Mouse (Mus musculus): ENCODE data around the gene Schip1. TPM values are rescaled to one million over a fixed set of nuclear protein-coding genes. Genes with fewer than 3 reads are reported as not detected.
A peak's percentile ranks its signal among the peaks of the same experiment; 100 is the strongest.

The Schip1 gene
- polyA plus RNA-seq, 1 experiment from 2014 or later, result 108 TPM

DNA sequence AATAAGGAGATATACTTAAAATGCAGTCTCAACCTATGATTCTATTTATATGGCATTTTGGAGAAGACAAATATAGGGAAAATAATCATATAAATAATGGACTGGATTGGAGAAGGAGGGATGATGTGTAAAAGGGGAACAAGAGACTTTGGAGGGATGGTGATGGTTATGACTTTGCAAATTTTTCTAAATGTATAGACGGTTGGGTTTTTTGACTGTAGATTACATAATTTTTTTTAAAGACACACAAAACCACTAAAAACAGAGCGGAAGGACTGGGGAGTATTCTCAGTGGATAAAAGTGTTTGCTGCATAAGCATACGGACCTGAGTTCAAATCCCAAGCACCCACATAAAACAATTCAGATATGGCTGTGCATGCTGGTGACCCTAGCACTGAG is 156.8 kb downstream of the Schip1 start:
- Histone ChIP-seq H3K4me3 (no peak overlapping the region), H3K4me1 (no peaks in the 10 kb centered on the region), H3K9ac (replicated peaks) (no peak overlapping the region), H3K36me3 (no peaks in the 10 kb centered on the region), H3K4me2 (replicated peaks) (no peak overlapping the region), H3K27me3 (no peaks in the 10 kb centered on the region), H3K9me3 (no peaks in the 10 kb centered on the region), H3K27ac (replicated peaks) (no peak overlapping the region)
- WGBS, result 94% methylated on average over 3 of the region's 3 CpGs
- no peak for ATAC-seq (ENCODE audit: low FRiP score, low read depth)

- Histone ChIP-seq H3K36me3 (no peaks in the 10 kb centered on the region), H3K27ac (replicated peaks) (no peak overlapping the region), H3K4me1 (no peaks in the 10 kb centered on the region), H3K9ac (replicated peaks) (no peak overlapping the region), H3K4me3 (no peak overlapping the region), H3K9me3 (no peaks in the 10 kb centered on the region), H3K4me2 (replicated peaks) (no peak overlapping the region), H3K27me3 (no peaks in the 10 kb centered on the region)
- no peak for ATAC-seq (ENCODE audit: low FRiP score, low read depth)
- WGBS, result 87% methylated on average over 2 of the region's 2 CpGs
Observed at GRCm38 (mm10) chr3:68239887-68240286, 175.3 kb downstream of the Schip1 start.

DNA sequence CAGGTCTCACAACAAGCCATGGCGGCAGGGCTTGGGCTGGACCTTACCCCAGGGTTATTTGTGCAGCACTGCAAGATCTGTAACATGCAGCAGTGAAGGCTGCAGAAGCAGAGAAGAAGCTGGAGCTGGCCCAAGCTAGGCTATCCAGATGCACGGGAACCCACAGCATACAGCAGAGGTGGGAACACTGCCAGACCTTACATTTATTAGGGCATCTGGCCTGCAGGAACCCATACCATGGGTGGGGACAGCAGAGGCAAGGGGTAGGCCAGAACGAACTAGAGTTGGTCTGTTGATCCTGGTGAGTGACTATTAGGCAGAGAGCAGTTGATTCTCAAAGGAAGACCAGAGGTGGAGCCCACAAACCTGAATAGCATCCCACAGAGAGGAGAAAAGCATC is 178.6 kb downstream of the Schip1 start:
- Histone ChIP-seq H3K4me1 (no peaks in the 10 kb centered on the region), H3K27ac (replicated peaks) (no peak overlapping the region), H3K36me3 (no peaks in the 10 kb centered on the region), H3K4me3 (no peak overlapping the region), H3K9me3 (no peaks in the 10 kb centered on the region), H3K27me3 (no peaks in the 10 kb centered on the region), H3K4me2 (replicated peaks) (no peak overlapping the region), H3K9ac (replicated peaks) (no peak overlapping the region)
- 71% methylated on average over 3 of the region's 3 CpGs for WGBS
- ATAC-seq (ENCODE audit: low FRiP score, low read depth), result no peak

- Histone ChIP-seq H3K9me3 (no peaks in the 10 kb centered on the region), H3K36me3 (no peaks in the 10 kb centered on the region), H3K4me1 (no peaks in the 10 kb centered on the region), H3K4me2 (replicated peaks) (no peak overlapping the region), H3K4me3 (no peak overlapping the region), H3K9ac (replicated peaks) (no peak overlapping the region), H3K27me3 (no peaks in the 10 kb centered on the region), H3K27ac (replicated peaks) (no peak overlapping the region)
- no peak for ATAC-seq (ENCODE audit: low FRiP score, low read depth)
- WGBS, result 90% methylated on average over 4 of the region's 4 CpGs
Observed at GRCm38 (mm10) chr3:68246154-68246553, 181.6 kb downstream of the Schip1 start.

DNA sequence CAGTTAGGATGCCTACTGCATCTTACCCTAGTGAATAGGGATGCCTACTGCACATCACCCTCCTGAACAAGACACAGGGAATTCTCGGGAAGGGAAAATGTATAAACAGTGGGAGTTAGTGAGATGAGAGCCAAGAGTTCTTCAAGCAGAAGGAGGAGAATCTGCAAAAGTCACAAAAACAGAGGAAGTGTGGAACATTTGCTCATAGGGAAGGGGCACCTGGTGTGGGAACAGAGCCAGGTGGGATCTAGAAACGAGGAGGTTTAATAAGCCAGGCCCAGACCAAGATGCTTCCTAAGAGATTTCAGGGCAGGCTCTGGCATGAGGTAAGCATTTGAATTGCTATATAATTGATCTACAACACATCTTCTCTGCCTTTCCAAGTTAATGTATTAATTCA is 186.0 kb downstream of the Schip1 start:
- Histone ChIP-seq H3K36me3 (no peaks in the 10 kb centered on the region), H3K27me3 (no peaks in the 10 kb centered on the region)

DNA sequence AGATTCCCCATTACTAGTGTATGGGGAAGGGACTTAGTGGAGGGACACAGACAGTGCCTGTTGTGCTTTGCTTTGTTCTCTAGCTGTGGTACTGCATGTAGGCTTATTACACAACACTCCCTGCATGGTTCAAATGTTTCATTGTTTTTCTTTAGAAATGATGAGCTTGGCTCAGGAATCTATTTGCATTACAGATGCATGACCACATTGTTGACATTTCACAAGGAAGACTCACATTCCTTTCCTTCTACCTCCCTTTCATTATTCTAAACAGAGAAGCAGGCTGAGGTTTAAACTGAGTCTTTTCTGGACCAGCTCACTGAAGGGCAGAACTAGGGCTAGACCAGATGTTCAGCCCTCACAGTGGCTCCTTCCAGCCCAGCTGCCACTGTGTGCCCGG is 187.7 kb downstream of the Schip1 start:
- no peak overlapping the region for H3K4me2 ChIP-seq (replicated peaks)
- no peaks in the 10 kb centered on the region for H3K4me1 ChIP-seq
- no peak overlapping the region for H3K9ac ChIP-seq (replicated peaks)
- H3K27ac ChIP-seq (replicated peaks), result no peak overlapping the region
- no peaks in the 10 kb centered on the region for H3K9me3 ChIP-seq
- no peak overlapping the region for H3K4me3 ChIP-seq
- no peak for ATAC-seq (ENCODE audit: low FRiP score, low read depth)
- no peaks in the 10 kb centered on the region for H3K27me3 ChIP-seq
- WGBS, result 54% methylated on average over 1 of the region's 1 CpGs
- no peaks in the 10 kb centered on the region for H3K36me3 ChIP-seq

More for the DNA sequence above, 186.0 kb downstream of the Schip1 start:
- Histone ChIP-seq H3K4me2 (replicated peaks) (no peak overlapping the region), H3K4me1 (no peaks in the 10 kb centered on the region), H3K9me3 (no peaks in the 10 kb centered on the region), H3K4me3 (no peak overlapping the region), H3K9ac (replicated peaks) (no peak overlapping the region), H3K27ac (replicated peaks) (no peak overlapping the region)
- no peak for ATAC-seq (ENCODE audit: low FRiP score, low read depth)
- WGBS, result 79% methylated on average over 2 of the region's 2 CpGs

- Histone ChIP-seq H3K27me3 (no peaks in the 10 kb centered on the region), H3K27ac (replicated peaks) (no peak overlapping the region), H3K36me3 (no peaks in the 10 kb centered on the region), H3K9ac (replicated peaks) (no peak overlapping the region), H3K9me3 (no peaks in the 10 kb centered on the region), H3K4me3 (no peak overlapping the region), H3K4me1 (no peaks in the 10 kb centered on the region), H3K4me2 (replicated peaks) (no peak overlapping the region)
- ATAC-seq (ENCODE audit: low FRiP score, low read depth), result no peak
- WGBS, result 82% methylated on average over 6 of the region's 6 CpGs
Observed at GRCm38 (mm10) chr3:68262304-68262703, 197.7 kb downstream of the Schip1 start.

DNA sequence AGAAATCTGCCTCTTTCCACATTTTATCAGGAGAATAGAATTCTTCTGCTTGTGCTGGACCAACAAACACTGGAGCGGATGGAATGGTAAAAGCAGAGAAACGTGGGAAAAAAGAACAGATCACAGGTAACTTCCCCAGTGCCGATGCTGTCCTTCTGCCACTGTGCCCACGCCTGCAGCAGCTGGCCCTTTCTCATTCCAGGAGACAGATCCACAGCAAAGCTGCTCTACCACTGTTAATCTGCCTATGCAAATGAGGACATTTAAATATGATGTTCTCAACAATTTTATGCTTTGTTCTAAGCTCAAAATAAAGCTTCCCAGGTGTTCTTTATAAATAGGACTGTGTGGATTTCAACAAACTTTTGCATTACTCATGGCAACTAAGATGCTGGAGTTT is 203.3 kb downstream of the Schip1 start:
- 92% methylated on average over 4 of the region's 4 CpGs for WGBS
- no peak overlapping the region for H3K27ac ChIP-seq (replicated peaks)
- no peak overlapping the region for H3K4me3 ChIP-seq
- H3K4me1 ChIP-seq, result no peaks in the 10 kb centered on the region
- no peaks in the 10 kb centered on the region for H3K36me3 ChIP-seq
- no peaks in the 10 kb centered on the region for H3K9me3 ChIP-seq
- no peaks in the 10 kb centered on the region for H3K27me3 ChIP-seq
- no peak for ATAC-seq (ENCODE audit: low FRiP score, low read depth)
- H3K4me2 ChIP-seq (replicated peaks), result no peak overlapping the region
- H3K9ac ChIP-seq (replicated peaks), result no peak overlapping the region

DNA sequence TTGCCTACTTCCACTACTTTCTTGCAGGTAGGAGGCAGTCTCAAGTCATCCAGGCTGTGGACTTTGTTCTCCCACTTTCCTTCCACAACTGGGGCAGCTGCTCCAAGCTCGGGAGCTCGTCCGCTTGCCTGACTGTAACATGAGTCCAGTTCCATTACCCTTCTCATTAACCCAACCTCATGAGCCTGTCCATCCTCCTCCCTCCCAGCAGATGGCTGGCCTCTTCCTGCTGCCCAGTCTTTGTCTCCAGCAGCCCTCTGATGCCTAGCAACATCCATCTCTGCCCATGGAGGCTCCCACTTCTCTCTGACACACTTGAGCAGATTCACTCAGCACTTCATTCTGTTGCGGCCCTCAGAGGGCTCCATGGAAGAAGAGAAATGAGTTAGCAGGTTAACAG is 204.6 kb downstream of the Schip1 start:
- no peak for ATAC-seq (ENCODE audit: low FRiP score, low read depth)
- H3K9ac ChIP-seq (replicated peaks), result no peak overlapping the region

DNA sequence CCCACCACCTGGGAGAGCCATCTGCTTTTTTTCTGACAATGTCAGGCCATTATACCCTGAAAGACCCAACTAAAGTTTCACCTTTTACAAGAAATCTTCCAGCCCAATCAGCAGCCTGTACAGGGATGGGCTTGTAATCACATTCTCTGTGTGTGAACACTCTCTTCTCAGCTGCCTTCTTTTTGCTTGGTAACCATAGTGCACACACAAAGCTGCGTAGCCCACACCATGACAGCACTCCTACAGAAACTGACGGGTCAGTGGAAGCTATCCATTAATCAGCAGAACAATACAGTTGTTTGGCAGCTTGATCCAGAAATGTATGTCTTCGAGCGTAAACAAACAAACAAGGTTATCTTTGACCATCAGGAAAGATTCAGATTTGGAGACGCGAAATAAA is 205.6 kb downstream of the Schip1 start:
- 77% methylated on average over 6 of the region's 6 CpGs for WGBS
- no peak overlapping the region for H3K9ac ChIP-seq (replicated peaks)
- no peak overlapping the region for H3K27ac ChIP-seq (replicated peaks)
- no peaks in the 10 kb centered on the region for H3K4me1 ChIP-seq
- H3K4me3 ChIP-seq, result no peak overlapping the region
- ATAC-seq (ENCODE audit: low FRiP score, low read depth), result no peak
- H3K4me2 ChIP-seq (replicated peaks), result no peak overlapping the region
- no peaks in the 10 kb centered on the region for H3K36me3 ChIP-seq
- H3K27me3 ChIP-seq, result no peaks in the 10 kb centered on the region
- no peaks in the 10 kb centered on the region for H3K9me3 ChIP-seq

More for the DNA sequence above, 204.6 kb downstream of the Schip1 start:
- H3K4me1 ChIP-seq, result no peaks in the 10 kb centered on the region
- WGBS, result 87% methylated on average over 4 of the region's 4 CpGs
- no peak overlapping the region for H3K27ac ChIP-seq (replicated peaks)
- H3K4me3 ChIP-seq, result no peak overlapping the region
- no peaks in the 10 kb centered on the region for H3K36me3 ChIP-seq
- H3K27me3 ChIP-seq, result no peaks in the 10 kb centered on the region
- no peak overlapping the region for H3K4me2 ChIP-seq (replicated peaks)
- no peaks in the 10 kb centered on the region for H3K9me3 ChIP-seq

DNA sequence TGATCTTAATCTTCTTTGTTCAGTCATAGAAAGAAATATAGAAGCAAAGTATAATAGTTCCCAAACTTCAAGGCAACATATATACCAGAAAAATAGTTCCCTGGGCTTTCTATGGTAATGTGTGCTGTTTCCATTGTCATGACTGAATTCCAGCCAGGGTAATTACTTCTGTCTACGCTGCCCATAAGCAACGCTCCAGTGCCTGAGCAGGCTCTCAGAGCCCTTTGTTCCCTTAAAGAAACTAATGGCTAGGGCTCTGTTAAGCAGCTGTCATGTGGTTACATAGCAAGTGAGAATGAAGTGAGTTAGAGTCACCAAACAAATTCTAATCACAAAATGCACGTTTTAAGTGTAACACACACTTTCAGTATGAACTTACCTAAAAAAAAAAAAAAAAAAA is 206.9 kb downstream of the Schip1 start:
- Histone ChIP-seq H3K9me3 (no peaks in the 10 kb centered on the region), H3K27me3 (no peaks in the 10 kb centered on the region), H3K27ac (replicated peaks) (no peak overlapping the region), H3K9ac (replicated peaks) (no peak overlapping the region), H3K4me1 (no peaks in the 10 kb centered on the region), H3K4me2 (replicated peaks) (no peak overlapping the region), H3K36me3 (no peaks in the 10 kb centered on the region), H3K4me3 (no peak overlapping the region)
- ATAC-seq (ENCODE audit: low FRiP score, low read depth), result 0 out of 2 replicates have a peak, but pooled peaks have one; percentile 41
- WGBS, result 36% methylated on average over 3 of the region's 3 CpGs

DNA sequence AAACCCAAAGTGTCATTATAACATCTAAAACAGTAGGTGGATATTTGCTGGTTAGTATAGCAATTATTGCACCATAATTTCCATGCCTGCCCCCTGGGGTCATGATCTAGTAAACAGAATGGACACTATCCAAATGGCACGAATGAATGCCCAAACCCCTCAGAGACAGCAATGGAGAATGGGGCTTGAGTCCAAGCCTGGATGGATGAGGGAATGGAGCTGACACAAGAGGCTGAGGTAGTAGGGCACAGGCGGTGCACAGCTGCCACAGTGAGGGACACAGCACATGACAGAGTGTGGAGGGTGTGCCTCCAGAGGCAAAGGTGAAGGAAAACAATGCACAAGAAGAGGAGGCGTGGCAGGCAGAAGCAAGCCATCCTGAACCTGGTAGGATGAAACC is 207.3 kb downstream of the Schip1 start:
- H3K4me3 ChIP-seq, result no peak overlapping the region
- H3K27me3 ChIP-seq, result no peaks in the 10 kb centered on the region
- H3K36me3 ChIP-seq, result no peaks in the 10 kb centered on the region
- WGBS, result 73% methylated on average over 3 of the region's 3 CpGs
- H3K9me3 ChIP-seq, result no peaks in the 10 kb centered on the region
- H3K27ac ChIP-seq (replicated peaks), result no peak overlapping the region
- no peak for ATAC-seq (ENCODE audit: low FRiP score, low read depth)
- H3K4me1 ChIP-seq, result no peaks in the 10 kb centered on the region
- no peak overlapping the region for H3K9ac ChIP-seq (replicated peaks)
- H3K4me2 ChIP-seq (replicated peaks), result no peak overlapping the region

DNA sequence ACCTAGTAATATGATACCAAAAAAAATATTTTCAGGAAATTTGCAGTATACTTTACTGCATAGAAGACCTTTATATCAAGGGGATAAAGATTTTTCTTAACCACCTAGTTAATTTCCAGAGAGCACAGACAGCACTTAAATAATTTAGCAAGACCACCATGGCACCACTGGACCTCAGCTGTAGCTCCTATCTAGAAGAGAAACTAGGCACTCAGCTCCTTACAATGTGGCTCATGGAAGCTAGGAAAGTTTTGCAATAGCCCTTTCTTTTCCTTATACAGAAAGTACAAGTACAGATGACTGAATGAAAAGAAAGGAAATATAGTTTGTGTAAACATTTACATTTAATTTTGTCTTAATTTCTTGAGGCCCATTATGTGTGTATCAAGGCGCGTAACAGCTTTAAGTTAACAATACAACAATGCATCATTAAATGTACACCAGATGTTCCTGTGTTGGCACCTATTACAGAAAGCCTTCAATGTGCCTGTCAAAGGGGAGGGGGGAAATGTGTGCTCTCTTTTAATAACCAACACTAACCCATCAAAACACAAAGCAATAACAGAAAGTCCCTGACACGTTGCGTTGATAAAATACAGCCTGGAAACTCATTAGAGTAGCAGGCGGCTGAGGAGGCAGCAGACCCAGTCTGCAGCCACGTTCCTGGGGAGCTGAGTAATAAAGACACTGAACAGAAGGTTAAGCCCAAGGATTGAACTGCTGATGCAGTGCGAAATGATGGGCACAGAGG is 218.4 kb downstream of the Schip1 start:
- H3K9ac ChIP-seq (replicated peaks), result no peak overlapping the region
- no peaks in the 10 kb centered on the region for H3K27me3 ChIP-seq
- no peaks in the 10 kb centered on the region for H3K36me3 ChIP-seq
- H3K27ac ChIP-seq (replicated peaks), result 0 out of 2 replicates have a peak overlapping the region, but pooled peaks have one; percentile 30
- WGBS, result 46% methylated on average over 7 of the region's 7 CpGs
- H3K4me2 ChIP-seq (replicated peaks), result no peak overlapping the region
- no peak overlapping the region for H3K4me3 ChIP-seq
- H3K9me3 ChIP-seq, result no peaks in the 10 kb centered on the region
- peak; percentile 60 for ATAC-seq (ENCODE audit: low FRiP score, low read depth)
- peaks cover 7% of the 10 kb centered on the region; the same call in 1 of the 2 replicates for H3K4me1 ChIP-seq
